Mouse (Mus musculus) MEL (cell line): ENCODE results near the gene Rfc5.

Source experiments
- CTCF ChIP-seq, 3 experiments: IDR thresholded peaks in 2 of 3; conservative IDR thresholded peaks in 1 of 3; 2 replicates each; pipeline ENCODE4 v1.5.1; 2011 to 2012; ENCODE audit warnings: low read length in 3 of 3, low read depth in 2 of 3, mild to moderate bottlenecking in 2 of 3, improper control_type of control experiment in 1 of 3, inconsistent platforms in 1 of 3, mixed read lengths in 1 of 3, moderate library complexity in 1 of 3; ENCODE audit not compliant: control insufficient read depth in 1 of 3, insufficient read depth in 1 of 3, poor library complexity in 1 of 3, severe bottlenecking in 1 of 3
- MAZ ChIP-seq: IDR thresholded peaks from 2 replicates; pipeline ENCODE4 v1.6.1; 2012; ENCODE audit warnings: low read depth, mild to moderate bottlenecking, inconsistent platforms, low read length, improper control_type of control experiment
- POLR2AphosphoS2 ChIP-seq: IDR thresholded peaks from 2 replicates; pipeline ENCODE4 v1.6.1; 2011; ENCODE audit warnings: low read length, improper control_type of control experiment

DNA sequence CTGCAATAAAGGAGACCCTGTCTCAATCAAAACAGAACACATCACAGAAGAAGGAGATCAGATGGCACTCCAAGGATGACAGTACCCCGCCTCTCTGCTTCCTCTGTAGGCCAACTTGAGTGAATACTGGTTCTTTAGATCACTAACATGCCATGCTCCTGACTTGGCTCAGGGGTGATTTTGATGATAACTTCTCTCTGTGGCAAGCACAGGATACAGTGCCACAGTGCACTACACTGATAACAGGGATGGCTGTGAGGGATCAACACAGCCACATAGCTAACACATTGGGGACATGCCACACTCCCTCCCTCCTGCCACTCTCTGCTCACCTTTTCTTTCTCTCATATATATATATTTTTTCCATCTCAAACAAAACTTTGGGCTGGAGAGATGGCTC, 2.0 kb upstream of the Rfc5 start:
- TF ChIP-seq POLR2AphosphoS2 (no peak), MAZ (no peak), CTCF (IDR thresholded peaks at IDR 0.05 in 2 of 3, conservative IDR thresholded peaks at IDR 0.05 in 1 of 3; ENCODE audit: control insufficient read depth in 1 of 3, insufficient read depth in 1 of 3, low read depth in 2 of 3, low read length in 3 of 3, poor library complexity in 1 of 3, severe bottlenecking in 1 of 3) (no peak)
